Mouse (Mus musculus) gastrocnemius, adult 18-20 months (tissue): Measurements from ENCODE around the gene L3hypdh. TPM values are rescaled to one million over a fixed set of nuclear protein-coding genes. Genes with fewer than 3 reads are reported as not detected.
"Not testable (repeated sequence)": the region's sequence is repeated elsewhere in the genome, so short reads cannot be mapped to it uniquely, and the experiment has no call there.

ENCODE experiments used
- DNase-seq: peaks from one replicate; pipeline ENCODE4 v3.0.0; 2021; ENCODE audit warnings: low spot score
- microRNA-seq: library from miRNA; unstranded; fragments of <30 nt; microRNA quantifications from one replicate; pipeline ENCODE4 v1.2.0, GENCODE M21; 2021
- total RNA-seq, 2 experiments: library from RNA; stranded (reverse); gene quantifications; 2 replicates each; pipeline ENCODE4 v1.2.3; 2021

L3hypdh gene
- total RNA-seq, 2 experiments from 2014 or later = 0.76 to 0.80 TPM

- DNase-seq = no peak
These were observed 27.5 kb downstream of the L3hypdh start for GRCm38 (mm10) chr12:72057780-72058179.

DNA sequence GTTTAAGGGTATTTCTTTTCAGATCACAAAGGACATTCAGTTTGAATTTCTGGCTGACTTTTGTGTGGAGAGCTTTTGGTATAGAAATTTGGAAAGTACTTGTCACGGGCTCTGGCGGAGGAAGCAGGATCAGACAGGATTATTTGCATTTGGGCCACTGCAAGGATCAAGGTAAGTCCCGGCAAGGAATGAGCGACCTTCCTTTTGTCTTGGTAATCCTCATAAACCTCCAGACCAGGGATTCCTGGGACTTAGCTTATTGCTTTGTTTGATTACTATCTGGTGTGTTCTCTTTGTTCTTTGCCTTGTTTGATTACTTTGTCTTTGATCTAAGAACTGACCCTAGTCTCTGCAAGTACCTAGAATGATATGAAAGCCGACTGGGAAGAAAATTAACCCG, 31.4 kb downstream of the L3hypdh start:
- DNase-seq = no peak

DNA sequence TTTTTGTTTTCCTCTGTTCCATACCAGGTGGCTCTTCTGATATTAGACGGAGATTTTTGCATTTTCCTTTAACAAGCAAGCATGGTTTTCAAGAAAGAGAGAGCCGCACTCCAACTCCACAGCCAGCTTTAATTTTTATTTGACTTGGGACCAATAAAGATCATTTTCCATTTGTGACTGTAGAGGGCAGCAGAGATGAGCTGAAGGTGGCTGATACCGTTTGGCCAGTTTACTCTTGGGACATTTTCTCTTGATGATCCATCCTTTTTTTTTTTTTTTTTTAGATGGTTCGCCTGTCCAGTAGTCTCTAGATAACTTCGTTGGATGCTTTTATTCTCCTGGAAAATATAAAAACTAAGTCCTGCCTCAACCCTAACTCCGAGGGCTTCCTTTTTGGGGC, 31.9 kb downstream of the L3hypdh start:
- peak; percentile 35 for DNase-seq

DNA sequence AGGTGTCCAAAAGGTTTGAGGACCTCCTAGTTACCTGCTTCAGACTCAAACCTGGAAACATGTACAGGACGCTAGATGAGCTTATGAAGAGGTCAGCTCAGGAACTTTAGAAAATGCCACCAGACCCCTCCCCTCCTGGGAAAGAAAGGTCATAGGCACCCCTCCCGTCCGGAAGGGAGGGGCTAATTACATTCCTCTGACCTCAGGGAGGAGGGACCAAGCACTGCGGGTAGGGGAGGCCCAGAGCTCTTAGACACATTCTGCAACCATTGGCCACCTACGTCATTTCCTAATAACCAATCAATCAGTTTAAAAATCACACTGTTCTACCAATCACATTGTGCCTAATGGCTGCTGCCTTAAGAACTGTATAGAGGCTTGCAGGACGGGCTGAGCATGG, 32.7 kb downstream of the L3hypdh start:
- no peak for DNase-seq

DNA sequence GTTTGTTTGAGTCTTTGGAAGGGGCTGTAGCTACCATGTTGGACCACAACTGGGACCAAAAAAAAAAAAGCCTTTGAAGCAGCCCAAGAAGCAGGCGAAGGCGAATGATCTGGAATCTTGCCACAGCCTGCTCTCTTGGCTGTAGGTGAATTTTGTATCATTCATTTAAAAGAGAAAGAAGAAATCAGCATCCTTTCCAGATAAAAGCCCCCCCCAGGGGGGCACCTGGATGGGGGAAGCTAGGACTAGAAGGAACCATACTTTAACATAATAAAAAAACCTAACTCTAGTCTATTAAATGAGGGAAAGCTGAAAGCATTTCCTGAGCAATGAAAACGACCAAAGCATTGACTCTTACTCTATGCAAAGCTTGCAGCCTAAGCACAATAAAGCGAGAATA, 34.4 kb downstream of the L3hypdh start:
- no peak for DNase-seq

GRCm38 (mm10) chr12:72050156-72050555, 35.1 kb downstream of the L3hypdh start:
- DNase-seq = not testable (repeated sequence)

DNA sequence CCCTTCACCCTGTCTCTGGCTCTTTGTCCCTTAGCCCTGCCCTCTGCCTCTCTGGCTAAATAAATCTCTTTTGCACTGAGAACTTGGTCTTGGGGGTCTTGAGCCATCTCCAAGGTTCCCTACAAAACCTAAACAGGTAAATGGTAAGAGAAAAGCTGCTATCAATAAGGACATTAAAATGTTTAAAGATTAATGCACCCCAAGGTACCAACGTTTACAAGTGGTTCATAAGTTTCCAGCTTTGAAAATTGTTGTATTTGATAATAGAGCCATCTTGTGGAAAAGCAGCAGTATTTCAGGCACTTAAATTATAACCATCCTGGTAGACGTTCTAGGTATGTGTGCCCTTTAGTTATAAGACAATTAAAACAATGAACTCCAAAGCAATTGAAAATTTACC, 37.7 kb downstream of the L3hypdh start:
- DNase-seq = no peak

GRCm38 (mm10) chr12:72041238-72041637, 44.0 kb downstream of the L3hypdh start:
- no peak for DNase-seq

DNA sequence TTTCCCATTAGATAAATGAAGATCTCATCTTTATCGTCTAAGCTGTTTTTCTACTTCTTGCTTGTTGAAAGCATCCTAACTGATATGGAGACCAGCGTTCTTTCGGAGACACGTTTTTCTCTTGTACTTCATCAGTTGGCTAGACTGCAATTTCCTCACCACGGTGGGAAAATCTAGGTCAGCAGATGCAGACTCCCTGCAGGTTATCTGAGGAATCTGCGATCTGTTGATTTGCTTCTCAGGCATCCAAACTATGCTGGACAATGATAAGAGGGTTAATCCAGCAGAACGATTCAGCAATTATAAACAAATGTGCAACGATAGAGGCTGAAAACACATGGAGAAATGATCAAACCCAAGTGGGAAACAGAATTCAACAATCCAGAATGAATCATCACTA, 45.7 kb downstream of the L3hypdh start:
- DNase-seq = no peak

GRCm38 (mm10) chr12:72038866-72039265, 46.4 kb downstream of the L3hypdh start:
- no peak for DNase-seq

- no peak for DNase-seq
These were observed 48.2 kb downstream of the L3hypdh start for GRCm38 (mm10) chr12:72037049-72037448.

GRCm38 (mm10) chr12:72036097-72036661, 49.1 kb downstream of the L3hypdh start:
- no peak for DNase-seq

GRCm38 (mm10) chr12:72031794-72032193, 53.4 kb downstream of the L3hypdh start:
- DNase-seq = peak; percentile 15

DNA sequence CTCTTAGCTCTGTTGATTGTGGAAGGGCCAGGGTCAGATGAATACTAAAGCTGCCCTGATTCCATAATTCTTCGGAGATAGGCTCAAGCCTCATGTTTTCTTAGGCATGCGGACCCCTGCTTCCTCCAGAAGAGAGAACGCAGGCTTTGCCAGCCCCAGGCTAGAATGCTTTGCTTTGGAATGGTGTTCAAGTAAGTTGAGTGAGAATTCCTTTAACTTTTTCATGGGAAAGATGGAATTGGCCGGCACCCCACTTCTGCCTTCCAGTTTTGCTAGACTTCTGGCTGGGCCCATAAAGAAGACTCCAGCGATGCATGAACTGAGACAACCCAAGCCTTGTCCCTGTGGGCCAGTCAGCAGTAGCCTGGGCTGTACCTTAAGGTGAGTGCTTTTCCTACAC, 54.1 kb downstream of the L3hypdh start:
- no peak for DNase-seq

DNA sequence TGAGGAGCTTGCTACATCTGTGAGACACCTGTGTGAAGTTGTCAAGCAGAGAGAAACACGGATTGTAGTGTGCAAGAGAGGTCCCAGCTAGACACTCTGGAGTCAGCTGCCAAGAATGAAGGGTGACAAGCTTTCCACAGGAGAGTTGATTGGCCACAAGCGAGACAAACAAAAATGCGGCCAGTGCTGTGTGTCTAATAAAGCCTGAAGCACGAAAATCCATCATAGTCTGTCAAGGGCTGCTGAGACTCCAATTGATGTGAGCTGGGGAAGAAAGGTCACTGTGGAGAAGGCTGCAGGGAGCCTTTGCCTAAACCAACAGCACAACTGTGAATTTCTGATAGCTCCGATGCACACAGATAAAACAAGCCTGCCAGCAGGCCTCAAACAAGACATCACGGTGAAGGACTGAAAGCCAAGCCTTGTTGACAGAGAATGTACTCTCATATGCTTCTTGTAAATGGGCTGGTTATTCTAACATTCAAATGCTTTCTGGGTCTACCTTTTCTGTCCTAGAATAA, 59.9 kb downstream of the L3hypdh start:
- no peak for DNase-seq

DNA sequence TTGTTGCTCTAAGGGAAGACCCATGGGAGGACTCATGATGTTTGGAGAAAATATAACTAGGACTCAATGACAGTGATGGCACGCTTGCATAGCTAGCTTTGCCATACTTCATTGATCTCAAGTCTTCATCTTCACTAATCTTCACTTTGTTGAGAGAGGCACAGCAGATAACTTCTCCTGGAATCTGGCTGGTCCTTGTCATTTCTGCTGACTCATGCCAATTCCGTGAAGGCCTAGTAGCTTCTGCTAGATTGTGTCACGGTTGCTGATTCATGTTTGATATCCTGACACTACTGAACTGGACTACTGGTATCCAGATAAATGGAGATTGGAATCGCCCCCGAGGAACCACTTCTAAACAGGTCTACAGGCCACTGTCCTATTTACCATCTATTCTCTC, 61.7 kb downstream of the L3hypdh start:
- DNase-seq = no peak

Small RNAs within 50 kb of the gene (microRNA-seq; reads per million reads assigned to microRNA genes)
- gene Gm24466 = not detected

Other genes starting within 250 kb of the L3hypdh start
- gene Gpr135, start 14.3 kb downstream of the L3hypdh start, total RNA-seq = under 1 TPM in 1 of 2 experiments, not detected in 1; 0.17 TPM
- 10 to 100 TPM; 10.4 to 13.7 TPM for gene Jkamp, start 150 bp upstream of the L3hypdh start, total RNA-seq
- not detected for gene Ccdc175, start 99.6 kb upstream of the L3hypdh start, total RNA-seq